Mouse (Mus musculus): Measurements from ENCODE around the gene C2.
"Not testable (repeated sequence)": the region's sequence is repeated elsewhere in the genome, so short reads cannot be mapped to it uniquely, and the experiment has no call there.

Gene C2

DNA sequence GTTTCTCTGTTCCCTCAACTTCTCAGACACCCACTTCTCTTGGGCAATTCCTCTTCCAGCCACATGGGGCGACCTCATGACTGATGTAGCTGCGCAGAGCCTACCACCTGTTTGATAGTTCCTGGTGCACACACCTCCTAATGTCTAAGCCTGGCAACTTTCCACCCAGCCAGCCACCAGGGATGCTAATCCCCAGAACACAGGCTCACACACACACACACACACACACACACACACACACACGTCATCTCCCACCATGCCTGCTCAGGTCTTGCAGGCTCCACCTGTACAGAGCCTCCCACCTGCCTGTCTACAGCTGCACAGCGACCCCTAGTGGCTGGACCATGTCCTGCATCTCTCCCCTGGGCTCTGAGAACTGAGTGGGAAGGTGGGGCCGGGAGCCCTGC lies 13.9 kb upstream of the C2 start:
- peak; percentile 50 for DNase-seq (ENCODE audit: low read depth, low spot score)

DNA sequence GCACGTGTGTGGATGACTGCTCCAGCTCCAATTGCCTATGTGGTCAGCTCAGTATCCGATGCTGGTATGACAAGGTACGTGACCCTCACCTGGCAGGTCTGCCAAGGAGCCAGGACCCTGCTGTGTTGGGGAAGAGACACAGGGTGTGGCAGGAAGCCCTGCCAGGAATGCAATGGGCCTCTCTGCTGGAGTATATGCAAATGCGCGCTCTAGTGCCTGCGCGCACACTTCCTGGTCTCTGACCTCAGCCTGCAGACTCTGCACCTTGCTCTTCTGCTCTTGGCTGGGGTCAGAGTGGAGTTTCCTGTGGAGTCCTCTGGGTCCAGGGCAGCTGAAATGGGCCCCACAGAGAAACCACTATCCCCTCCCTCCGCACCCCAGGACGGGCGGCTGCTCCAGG lies 12.9 kb upstream of the C2 start:
- no peak for DNase-seq (ENCODE audit: low read depth, low spot score)

DNA sequence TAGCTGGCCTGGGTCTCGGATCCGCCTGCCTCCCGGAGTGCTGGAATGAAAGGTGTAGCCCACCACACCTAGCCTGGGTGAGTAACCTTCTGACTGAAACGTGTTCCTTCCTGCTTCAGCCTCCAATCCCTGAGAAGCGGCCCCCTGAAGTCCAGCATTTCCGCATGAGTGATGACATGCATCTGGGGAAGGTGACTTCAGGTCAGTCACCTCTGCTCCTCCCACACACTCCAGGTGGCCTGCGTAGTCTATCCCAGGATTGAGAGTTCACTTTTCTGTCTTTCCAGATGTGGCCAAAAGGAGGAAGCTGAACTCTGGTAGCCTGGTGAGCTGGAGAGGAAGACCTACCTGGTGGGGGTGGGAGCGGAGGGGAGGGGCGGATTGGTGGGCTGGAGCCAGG lies 4.8 kb upstream of the C2 start:
- no peak for DNase-seq (ENCODE audit: low read depth, low spot score)

DNA sequence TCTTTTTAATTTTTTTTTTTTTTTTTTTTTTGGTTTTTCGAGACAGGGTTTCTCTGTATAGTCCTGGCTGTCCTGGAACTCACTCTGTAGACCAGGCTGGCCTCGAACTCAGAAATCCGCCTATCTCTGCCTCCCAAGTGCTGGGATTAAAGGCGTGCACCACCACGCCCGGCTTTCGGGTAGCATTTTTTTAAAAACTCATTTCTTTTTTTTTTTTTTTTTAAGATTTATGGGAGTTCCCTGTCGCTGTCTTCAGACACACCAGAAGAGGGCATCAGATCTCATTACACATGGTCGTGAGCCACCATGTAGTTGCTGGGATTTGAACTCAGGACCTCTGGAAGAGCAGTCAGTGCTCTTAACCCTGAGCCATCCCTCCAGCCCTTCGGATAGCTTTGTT lies 3.9 kb upstream of the C2 start:
- DNase-seq (ENCODE audit: low read depth, low spot score), result not testable (repeated sequence)

DNA sequence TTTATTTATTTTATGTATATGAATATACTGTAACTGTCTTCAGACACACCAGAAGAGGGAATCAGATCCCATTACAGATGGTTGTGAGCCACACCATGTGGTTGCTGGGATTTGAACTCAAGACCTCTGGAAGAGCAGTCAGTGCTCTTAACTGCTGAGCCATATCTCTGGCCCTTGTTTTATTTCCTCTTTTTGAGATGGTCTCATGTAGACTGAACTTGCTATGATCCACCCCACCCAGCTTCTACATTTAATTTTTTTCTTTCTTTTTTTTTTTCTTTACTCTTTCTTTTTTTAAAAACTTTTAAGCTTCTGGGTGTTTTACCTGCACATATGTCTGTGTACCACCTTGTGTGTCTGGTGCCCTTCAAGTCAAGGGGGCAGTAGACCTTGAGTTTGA lies 2.8 kb upstream of the C2 start:
- DNase-seq (ENCODE audit: low read depth, low spot score), result not testable (repeated sequence)

DNA sequence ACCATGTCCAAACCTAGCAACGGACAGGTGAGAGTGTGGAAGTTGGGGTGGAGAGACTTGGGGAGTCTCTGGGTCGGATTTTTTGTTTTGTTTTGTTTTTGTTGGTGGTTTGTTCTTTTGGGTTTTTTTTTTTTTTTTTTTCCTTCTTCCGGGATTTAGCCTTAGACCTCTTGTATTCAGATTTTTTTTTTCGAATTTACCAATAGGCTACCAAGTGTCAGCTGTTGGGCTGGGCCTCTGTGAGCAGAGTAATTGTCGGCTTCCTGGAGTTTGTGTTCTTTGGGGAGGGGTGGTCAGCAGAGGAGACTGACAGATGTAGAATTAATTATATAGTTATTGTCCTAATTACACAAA lies 1.8 kb upstream of the C2 start:
- DNase-seq (ENCODE audit: low read depth, low spot score), result no peak

DNA sequence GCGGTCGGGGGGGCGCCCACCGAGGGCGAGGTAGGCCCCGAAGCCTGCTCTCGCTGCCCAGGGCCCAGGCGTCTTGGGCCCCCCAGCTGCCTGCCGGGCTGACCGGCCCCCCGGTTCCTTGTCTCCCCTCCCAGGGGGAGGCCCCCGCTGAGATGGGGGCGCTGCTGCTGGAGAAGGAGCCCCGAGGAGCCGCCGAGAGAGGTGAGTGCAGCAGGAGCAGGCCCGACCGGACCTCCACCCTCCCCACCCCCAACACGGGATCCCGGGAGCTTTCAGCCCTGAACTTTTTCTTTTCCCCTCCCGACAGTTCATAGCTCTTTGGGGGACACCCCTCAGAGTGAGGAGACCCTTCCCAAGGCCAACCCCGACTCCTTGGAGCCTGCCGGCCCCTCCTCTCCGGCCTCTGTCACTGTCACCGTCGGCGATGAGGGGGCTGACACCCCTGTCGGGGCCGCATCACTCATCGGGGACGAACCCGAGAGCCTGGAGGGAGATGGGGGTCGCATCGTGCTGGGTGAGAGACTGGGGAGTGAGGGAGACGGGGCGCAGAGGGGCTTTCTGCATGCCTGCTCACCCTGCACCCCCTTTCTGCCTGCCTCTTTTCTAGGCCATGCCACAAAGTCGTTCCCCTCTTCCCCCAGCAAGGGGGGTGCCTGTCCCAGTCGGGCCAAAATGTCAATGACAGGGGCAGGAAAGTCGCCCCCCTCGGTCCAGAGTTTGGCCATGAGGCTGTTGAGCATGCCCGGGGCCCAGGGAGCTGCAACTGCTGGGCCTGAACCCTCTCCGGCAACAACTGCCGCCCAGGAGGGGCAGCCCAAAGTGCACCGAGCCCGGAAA lies 1.2 kb upstream of the C2 start:
- DNase-seq (ENCODE audit: low read depth, low spot score), result no peak

DNA sequence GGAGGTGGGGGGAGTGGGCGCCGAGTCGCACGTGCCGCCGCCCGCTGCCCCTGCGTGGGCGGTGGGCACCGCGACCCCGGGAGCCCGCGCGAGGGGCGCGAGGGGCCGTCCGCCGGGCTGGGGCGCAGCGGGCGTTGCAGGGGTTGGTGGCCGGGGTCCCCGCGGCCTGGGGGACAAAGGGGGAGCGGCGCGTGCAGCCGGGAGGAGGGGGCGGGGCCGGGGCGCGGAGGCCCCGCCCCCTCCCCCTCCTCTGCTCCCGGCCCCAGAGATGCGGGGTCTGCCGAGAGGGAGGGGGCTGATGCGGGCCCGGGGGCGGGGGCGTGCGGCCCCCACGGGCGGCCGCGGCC lies 614 bp upstream of the C2 start:
- no peak for DNase-seq (ENCODE audit: low read depth, low spot score)

DNA sequence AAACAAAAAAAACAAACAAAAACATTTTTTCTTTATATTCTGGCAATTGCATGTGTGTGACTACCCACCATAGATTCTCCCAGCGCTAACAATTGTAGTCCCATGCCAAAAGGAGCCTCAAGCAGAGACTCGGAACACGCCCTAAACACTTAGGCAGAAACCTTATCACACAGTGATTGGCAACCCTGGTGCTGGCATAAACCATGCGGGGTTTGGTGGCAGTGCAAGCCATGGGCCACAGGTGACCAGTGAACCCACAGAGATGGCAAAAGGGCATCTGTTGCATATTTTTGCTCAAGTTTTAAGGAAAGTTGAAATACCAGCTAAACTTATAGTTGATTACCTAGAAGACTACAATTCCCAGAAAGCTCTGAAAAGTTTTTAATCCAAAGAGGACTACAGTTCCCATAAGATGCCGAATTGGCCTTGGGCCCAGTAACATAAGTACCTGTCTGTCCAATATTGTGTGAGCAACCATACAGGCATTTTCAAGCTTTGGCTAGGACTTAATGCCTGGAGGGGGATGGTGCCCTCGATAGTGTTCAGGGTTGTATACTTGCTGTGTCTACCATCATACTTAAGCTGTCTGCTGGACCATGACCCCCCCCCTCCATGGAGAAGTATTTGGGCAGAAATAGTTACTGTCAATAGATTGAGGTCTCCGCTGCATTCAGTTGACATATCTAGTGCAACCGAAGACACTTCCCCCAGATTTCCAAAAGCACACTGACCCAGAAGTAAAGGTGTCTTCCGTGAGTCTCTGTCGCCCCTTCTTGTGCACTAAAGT lies 499 bp downstream of the C2 start:
- no peak for DNase-seq (ENCODE audit: low read depth, low spot score)

DNA sequence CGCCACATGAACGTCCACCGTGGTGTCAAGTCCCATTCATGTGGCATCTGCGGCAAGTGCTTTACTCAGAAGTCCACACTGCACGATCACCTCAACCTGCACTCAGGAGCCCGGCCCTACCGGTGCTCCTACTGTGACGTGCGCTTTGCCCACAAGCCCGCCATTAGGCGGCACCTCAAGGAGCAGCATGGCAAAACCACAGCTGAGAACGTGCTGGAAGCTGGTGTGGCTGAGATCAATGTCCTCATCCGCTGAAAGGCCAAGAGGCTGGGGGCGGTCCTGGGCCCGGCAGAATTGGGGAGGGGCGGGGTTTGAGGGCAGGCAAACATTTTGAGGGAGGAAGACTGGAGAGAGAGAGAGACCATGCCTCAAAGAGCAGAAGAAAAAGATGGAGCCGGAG lies 1.7 kb downstream of the C2 start:
- DNase-seq (ENCODE audit: low read depth, low spot score), result no peak

DNA sequence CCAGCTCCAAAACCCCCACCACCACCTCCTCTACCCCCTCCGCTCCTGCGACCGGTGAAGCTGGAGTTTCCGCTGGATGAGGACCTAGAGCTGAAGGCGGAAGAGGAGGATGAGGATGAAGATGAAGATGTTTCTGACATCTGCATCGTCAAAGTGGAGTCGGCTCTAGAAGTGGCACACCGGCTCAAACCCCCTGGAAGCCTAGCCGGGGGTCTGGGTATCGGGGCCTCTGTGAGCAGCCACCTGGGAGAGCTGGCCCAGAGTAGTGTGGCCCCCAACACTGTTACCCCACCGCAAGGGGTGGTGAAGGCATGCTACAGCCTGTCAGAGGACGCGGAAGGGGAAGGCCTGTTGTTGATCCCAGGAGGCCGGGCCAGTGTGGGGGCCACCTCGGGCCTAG lies 2.3 kb downstream of the C2 start:
- no peak for DNase-seq (ENCODE audit: low read depth, low spot score)

DNA sequence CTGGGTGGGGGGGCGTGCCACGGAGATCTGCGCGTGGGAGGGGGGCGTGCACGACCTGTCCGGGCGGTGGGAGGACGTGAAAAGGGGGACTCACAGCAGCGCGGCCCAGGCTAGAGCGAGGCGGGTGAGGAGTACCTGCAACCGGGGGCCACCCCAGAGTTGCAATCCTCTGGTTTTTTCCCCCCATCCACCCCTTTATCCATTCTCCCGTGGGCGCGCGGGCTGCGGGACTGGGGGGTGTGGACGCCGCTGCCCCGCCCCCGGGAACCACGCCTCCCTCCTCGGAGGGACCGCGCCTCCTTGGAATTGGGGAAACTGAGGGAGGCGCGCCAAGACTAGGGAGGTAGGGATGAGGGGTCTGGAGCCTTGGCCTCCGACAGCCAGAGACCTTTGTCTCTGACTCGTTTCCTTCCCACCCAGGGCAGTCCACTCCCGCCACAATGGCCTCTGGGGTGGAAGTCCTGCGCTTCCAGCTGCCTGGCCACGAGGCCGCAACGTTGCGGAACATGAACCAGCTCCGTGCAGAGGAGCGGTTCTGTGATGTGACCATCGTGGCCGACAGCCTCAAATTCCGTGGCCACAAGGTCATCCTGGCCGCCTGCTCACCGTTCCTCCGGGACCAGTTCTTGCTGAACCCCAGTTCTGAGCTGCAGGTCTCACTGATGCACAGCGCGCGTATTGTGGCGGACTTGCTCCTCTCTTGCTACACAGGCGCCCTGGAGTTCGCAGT lies 3.1 kb downstream of the C2 start:
- DNase-seq (ENCODE audit: low read depth, low spot score), result no peak

DNA sequence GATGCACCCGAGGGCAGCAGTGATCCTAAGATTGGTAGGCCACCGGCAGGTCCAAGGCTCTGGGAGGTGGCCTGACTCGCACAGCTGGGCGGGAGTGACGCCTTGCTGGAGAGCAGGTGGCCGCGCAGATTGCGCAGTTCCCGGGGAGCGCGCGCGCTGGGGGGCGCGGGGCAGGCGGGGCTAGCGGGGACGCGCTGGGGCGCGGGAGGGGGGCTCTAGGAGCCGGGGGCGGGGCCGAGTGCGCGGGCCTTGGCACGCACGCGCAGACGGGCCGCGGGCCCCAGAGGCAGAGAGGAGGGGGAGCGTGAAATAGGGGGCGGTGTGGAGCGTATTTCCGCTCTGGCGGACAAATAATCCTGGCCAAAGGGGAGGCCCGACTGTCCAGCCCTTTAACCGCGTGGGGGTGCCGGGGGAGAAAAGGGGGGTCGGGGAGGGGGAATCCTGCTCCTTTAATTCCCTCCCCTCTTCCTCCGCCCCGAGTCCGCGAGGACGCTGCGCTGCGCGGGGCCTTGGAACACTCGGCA lies 3.9 kb downstream of the C2 start:
- DNase-seq (ENCODE audit: low read depth, low spot score), result peak; percentile 99

DNA sequence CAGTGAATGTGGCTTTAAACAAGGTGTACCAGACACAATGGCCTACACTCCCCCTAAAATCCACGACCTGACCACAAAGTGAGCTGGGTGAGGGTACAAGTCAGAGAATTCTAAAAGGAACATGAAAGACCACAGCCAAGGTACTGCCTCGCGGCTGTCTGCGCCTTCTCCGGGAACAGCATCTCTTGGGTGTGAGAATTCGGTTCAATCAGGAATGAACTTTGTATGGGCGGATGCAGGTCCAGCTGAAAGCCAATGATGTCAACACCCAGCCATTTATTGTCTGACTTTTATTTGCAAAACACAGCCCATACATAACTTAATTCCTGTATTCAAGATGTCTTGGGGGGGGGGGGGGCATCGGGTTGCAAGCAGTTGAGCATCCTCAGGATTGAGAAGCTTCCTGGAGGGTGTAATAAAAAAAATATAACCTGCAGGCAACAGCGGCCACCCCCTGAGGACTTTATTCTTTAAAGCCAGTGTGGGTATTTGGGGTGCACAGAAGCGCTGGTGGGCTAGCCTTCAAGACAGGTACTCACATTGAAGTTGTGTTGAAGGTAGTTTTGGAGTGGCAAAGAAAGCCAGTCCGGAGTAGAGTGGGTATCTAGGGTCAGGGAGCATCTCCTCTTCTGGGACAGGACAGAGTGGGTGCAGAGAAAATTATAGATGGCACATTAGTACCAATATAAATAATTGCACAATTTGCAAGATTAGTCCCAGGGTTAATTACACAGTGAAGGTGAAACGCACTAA lies 4.8 kb downstream of the C2 start:
- DNase-seq (ENCODE audit: low read depth, low spot score), result no peak

DNA sequence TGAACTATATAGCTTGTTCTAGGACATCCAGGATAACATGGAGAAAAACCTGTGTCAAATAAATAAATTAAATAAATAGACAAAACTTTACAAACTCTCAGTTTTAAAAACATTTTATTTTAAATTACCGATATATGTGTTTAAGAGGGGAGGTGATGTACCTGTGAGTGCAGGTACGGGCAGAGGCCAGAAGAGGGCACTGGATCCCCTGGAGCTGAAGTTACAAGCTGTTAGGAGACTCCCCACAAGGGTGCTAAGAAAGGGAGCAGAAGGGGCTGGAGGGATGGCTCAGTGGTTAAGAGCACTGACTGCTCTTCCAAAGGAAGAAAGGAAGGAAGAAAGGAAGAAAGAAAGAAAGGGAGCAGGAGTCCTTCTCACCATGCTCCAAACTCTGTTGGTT lies 6.7 kb downstream of the C2 start:
- DNase-seq (ENCODE audit: low read depth, low spot score), result no peak

DNA sequence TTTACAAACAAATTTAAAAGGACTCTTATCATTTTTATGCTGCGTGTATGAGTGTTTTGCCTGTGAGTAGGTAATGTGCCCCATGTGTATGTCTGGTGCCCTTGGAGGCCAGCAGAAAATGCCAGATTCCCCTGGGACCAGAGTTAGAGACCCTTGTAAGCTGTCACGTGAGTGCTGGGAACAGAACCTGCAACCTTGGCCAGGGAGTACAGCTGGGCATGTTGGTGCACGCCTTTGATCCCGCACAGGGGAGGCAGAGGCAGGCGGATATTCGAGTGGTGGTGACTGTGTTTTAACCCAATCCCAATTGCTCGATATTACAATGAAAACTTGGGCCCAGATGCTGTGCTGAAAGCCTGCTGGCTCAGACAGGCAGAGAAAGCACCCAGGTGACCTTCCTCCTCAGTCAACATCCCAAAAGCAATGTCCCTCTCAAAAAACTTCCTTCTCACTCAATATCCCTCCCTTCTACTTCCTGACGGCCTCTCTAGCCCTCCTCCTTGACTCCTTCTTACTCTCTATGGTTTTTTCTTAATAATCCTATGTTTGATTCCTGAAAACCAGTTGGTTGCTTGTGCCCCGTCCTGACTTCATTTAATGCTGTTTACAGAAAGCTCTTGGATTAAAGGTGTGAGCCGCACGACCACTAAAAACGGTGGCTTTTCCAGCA lies 7.9 kb downstream of the C2 start:
- no peak for DNase-seq (ENCODE audit: low read depth, low spot score)

DNA sequence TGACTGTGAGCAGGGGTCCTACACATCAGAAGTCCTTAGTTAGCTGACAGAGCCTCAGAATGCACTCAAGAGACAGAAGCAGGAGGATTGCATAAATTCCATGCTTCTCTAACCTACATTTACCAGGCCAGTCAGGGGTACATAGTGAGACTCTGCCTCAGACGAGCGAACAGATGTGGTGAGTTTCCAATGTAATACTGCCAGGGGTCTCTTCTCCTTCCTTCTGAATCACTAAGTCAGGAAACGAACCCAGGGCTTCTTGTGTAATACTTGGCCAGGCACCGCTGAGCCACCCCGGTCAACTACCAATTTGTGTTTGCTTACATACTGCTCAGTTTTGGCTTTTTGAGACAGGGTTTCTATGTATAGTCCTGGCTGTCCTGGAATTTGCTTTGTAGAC lies 10.1 kb downstream of the C2 start:
- no peak for DNase-seq (ENCODE audit: low read depth, low spot score)

DNA sequence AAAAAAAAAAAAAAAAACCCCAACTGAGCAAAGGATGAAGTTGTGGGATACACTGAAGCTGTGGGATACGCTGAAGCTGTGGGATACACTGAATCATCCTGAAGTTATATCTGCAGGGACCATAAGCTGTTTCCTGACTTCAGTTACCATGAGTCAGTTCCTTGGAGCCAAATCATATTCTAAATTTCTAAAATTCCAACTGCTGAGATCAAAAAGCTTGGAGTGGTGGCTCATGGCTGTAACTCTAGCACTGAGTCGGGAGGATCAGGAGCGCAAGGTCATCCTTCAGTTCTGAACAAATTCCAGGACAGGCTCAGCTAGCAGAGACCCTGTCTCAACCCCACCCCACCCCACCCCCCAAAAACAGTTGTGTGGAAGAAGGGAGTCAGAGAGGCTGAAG lies 12.4 kb downstream of the C2 start:
- no peak for DNase-seq (ENCODE audit: low read depth, low spot score)

DNA sequence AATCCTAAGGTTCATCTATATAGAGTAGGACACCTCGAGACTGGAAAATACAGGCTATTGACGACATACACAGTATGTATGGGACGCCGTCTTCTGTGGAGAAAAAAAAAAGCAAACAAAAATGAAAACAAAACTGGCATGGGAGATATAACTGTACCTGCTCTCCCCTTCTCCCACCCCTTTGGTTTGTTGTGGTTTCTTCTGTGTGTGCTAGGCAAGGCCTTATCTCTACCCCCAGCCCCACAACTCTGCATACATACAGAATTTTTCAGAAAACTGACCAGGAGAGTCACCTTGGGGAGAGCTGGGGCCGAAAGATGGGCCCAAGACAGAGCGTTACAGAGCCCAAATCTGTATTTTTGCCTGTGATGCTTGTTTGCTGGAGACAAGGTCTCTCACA lies 13.4 kb downstream of the C2 start:
- no peak for DNase-seq (ENCODE audit: low read depth, low spot score)

DNA sequence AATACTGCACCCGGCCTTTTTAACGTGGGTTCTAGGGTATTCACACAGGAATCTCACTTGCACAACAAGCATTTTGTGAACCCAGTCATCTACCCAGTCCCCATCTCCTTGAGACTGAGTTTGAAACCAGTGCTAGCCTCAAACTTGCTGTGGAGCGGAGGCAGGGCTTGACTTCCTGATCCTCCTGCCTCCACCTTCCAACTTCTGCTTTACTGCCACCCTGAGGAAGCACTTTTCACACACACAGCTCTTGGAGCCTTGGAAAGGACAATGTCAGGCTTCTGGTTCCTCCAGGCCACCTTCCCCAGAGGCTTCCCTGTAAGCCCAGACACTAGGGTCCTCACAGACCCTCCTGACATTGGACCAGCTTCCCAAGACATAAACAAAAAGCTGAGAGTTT lies 14.7 kb downstream of the C2 start:
- DNase-seq (ENCODE audit: low read depth, low spot score), result no peak

DNA sequence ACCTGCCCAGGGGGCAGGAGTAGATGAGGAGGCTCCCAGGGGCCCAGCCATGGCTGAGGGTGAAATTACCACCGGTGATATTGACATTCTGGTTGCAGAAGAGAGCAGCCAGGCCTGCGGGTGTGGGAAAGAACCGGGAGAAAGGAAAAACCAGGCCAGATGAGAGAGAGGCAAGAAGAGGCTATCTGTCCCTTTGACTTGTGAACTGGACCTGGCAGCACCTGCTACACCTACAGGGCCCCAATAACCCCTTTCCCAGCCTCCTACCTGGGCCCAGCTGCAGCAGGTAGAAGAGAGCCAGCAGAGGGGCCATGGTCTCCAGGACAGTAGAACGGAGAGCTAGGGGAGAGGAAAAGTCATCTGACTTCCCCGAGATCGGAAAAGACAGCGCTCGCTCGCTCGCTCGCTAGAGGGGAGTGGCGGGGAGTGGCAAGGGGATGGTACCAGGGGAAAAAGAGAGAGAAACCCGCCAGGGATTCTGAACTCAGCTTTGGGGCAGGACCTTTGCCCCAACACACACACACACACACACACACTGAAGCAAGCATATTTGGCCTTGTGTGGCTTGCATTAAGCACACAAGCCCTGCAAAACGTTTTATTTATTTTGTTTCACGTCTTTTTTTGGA lies 16.3 kb downstream of the C2 start, which contains the start of gene Gm20547:
Gene Gm20547 (minus strand): TSS at position 360 of the 628 bp plus-strand sequence.
- DNase-seq (ENCODE audit: low read depth, low spot score), result no peak

Measured in retina, adult 2 months (tissue).